Mouse (Mus musculus) liver, adult 2 months (tissue): ENCODE measurements at regions not wholly inside any gene's neighbourhood (a gene's known extent, or its start where the extent isn't known, plus 50 kb on each side); places are given as distances from the start of the nearest gene placed in this dataset.

ENCODE experiments used
- CTCF ChIP-seq: fragments of 200-500 bp; IDR thresholded peaks from 2 replicates; pipeline ENCODE4 v1.5.1; 2011; ENCODE audit warnings: low read depth, low read length, control low read depth
- POLR2A ChIP-seq: fragments of 200-500 bp; IDR thresholded peaks from 2 replicates; pipeline ENCODE4 v1.6.1; 2011; ENCODE audit warnings: low read length, control low read depth; ENCODE audit not compliant: insufficient read depth; ENCODE audit errors: extremely low read depth

- TF ChIP-seq CTCF (no peak), POLR2A (no peak)
These were observed 394.6 kb upstream of the Atp11b start for GRCm38 (mm10) chr3:35359288-35359687.
